Mouse (Mus musculus) limb, embryonic 15.5 days (tissue): ENCODE data around the gene Vps35l. TPM values are rescaled to one million over a fixed set of nuclear protein-coding genes. Genes with fewer than 3 reads are reported as not detected.

Source experiments
- ATAC-seq: fragments of 200-750 bp; cut with Nextera tagmentation; 2 replicates; pipeline ENCODE4 v1.8.0; 2017; ENCODE audit warnings: low read depth, moderate TSS enrichment; ENCODE audit not compliant: insufficient number of reproducible peaks, low FRiP score, low TSS enrichment
- H3K27ac ChIP-seq: fragments of 300-500 bp; sonication (generic); 2 replicates; pipeline ENCODE4 v1.5.1; 2015; ENCODE audit warnings: moderate library complexity, mild to moderate bottlenecking, inconsistent platforms
- H3K27me3 ChIP-seq: fragments of 300-500 bp; sonication (generic); 2 replicates; pipeline ENCODE4 v1.6.1; 2015; ENCODE audit warnings: inconsistent platforms
- H3K36me3 ChIP-seq: fragments of 300-500 bp; sonication (generic); 2 replicates; pipeline ENCODE4 v1.6.1; 2015; ENCODE audit warnings: inconsistent platforms
- H3K4me1 ChIP-seq: fragments of 300-500 bp; sonication (generic); 2 replicates; pipeline ENCODE4 v1.6.1; 2015; ENCODE audit warnings: inconsistent platforms
- H3K4me2 ChIP-seq: fragments of 300-500 bp; sonication (generic); 2 replicates; pipeline ENCODE4 v1.6.1; 2015; ENCODE audit warnings: mild to moderate bottlenecking, inconsistent platforms
- H3K4me3 ChIP-seq: fragments of 300-500 bp; sonication (generic); 2 replicates; pipeline ENCODE4 v1.5.1; 2015; ENCODE audit warnings: mild to moderate bottlenecking, inconsistent platforms
- H3K9ac ChIP-seq: fragments of 300-500 bp; sonication (generic); 2 replicates; pipeline ENCODE4 v1.6.1; 2015; ENCODE audit warnings: inconsistent platforms
- H3K9me3 ChIP-seq: fragments of 300-500 bp; sonication (generic); 2 replicates; pipeline ENCODE4 v1.6.1; 2016; ENCODE audit warnings: inconsistent platforms
- WGBS: fragments of 180-500 bp; shearing (Covaris S2); methylation state at CpG from one replicate; pipeline ENCODE4 v1.1.7; 2015; 5-methylcytosine and 5-hydroxymethylcytosine counted together
- polyA plus RNA-seq: library from polyadenylated mRNA; unstranded; fragments of >200 nt; fragmentation: Nextera tagmentation; extraction: Ambion mirVana; gene quantifications from 2 replicates; pipeline ENCODE4 v1.2.1, GENCODE M21; 2015

The Vps35l gene
- polyA plus RNA-seq, 1 experiment from 2014 or later = 65.3 TPM

GRCm38 (mm10) chr7:118786091-118786490 is 46.1 kb downstream of the Vps35l start:
- Histone ChIP-seq H3K9ac (no peak overlapping the region), H3K27ac (no peak overlapping the region), H3K9me3 (no peaks in the 10 kb centered on the region), H3K4me1 (no peaks in the 10 kb centered on the region), H3K36me3 (peaks cover 37% of the 10 kb centered on the region), H3K4me3 (no peak overlapping the region), H3K4me2 (no peak overlapping the region), H3K27me3 (no peaks in the 10 kb centered on the region)
- no peak for ATAC-seq
- 70% methylated on average over 6 of the region's 6 CpGs for WGBS

- no peak overlapping the region for H3K27ac ChIP-seq
- H3K9ac ChIP-seq = no peak overlapping the region
- H3K27me3 ChIP-seq = no peaks in the 10 kb centered on the region
- H3K36me3 ChIP-seq = peaks cover 42% of the 10 kb centered on the region
- ATAC-seq = no peak
- H3K4me3 ChIP-seq = no peak overlapping the region
- WGBS = 96% methylated on average over 5 of the region's 5 CpGs
- no peak overlapping the region for H3K4me2 ChIP-seq
- H3K9me3 ChIP-seq = no peaks in the 10 kb centered on the region
- H3K4me1 ChIP-seq = no peaks in the 10 kb centered on the region
These were observed 47.3 kb downstream of the Vps35l start for GRCm38 (mm10) chr7:118787326-118787725.

GRCm38 (mm10) chr7:118788481-118788880 is 48.5 kb downstream of the Vps35l start:
- Histone ChIP-seq H3K4me1 (no peaks in the 10 kb centered on the region), H3K27me3 (no peaks in the 10 kb centered on the region), H3K9ac (no peak overlapping the region), H3K4me3 (no peak overlapping the region), H3K36me3 (peaks cover 45% of the 10 kb centered on the region), H3K4me2 (no peak overlapping the region), H3K27ac (no peak overlapping the region), H3K9me3 (no peaks in the 10 kb centered on the region)
- no peak for ATAC-seq
- 73% methylated on average over 7 of the region's 7 CpGs for WGBS

GRCm38 (mm10) chr7:118790292-118790691 is 50.3 kb downstream of the Vps35l start:
- H3K9me3 ChIP-seq = no peaks in the 10 kb centered on the region
- no peak overlapping the region for H3K4me2 ChIP-seq
- H3K9ac ChIP-seq = no peak overlapping the region
- H3K27ac ChIP-seq = no peak overlapping the region
- no peak overlapping the region for H3K4me3 ChIP-seq
- H3K36me3 ChIP-seq = peaks cover 51% of the 10 kb centered on the region
- 83% methylated on average over 5 of the region's 5 CpGs for WGBS
- H3K4me1 ChIP-seq = no peaks in the 10 kb centered on the region
- ATAC-seq = no peak
- H3K27me3 ChIP-seq = no peaks in the 10 kb centered on the region

- WGBS = 83% methylated on average over 8 of the region's 8 CpGs
- H3K4me3 ChIP-seq = no peak overlapping the region
- H3K9me3 ChIP-seq = no peaks in the 10 kb centered on the region
- H3K27me3 ChIP-seq = no peaks in the 10 kb centered on the region
- no peak overlapping the region for H3K27ac ChIP-seq
- no peak for ATAC-seq
- peaks cover 62% of the 10 kb centered on the region for H3K36me3 ChIP-seq
- no peak overlapping the region for H3K4me2 ChIP-seq
- H3K4me1 ChIP-seq = no peaks in the 10 kb centered on the region
- no peak overlapping the region for H3K9ac ChIP-seq
These were observed 53.9 kb downstream of the Vps35l start for GRCm38 (mm10) chr7:118793899-118794298.

- peaks cover 66% of the 10 kb centered on the region for H3K36me3 ChIP-seq
- no peaks in the 10 kb centered on the region for H3K27me3 ChIP-seq
- H3K4me1 ChIP-seq = no peaks in the 10 kb centered on the region
- no peaks in the 10 kb centered on the region for H3K9me3 ChIP-seq
- H3K4me3 ChIP-seq = no peak overlapping the region
- H3K4me2 ChIP-seq = no peak overlapping the region
- no peak overlapping the region for H3K9ac ChIP-seq
- no peak for ATAC-seq
- H3K27ac ChIP-seq = no peak overlapping the region
- 91% methylated on average over 8 of the region's 8 CpGs for WGBS
These were observed 55.8 kb downstream of the Vps35l start for GRCm38 (mm10) chr7:118795779-118796178.

GRCm38 (mm10) chr7:118796838-118797237 is 56.8 kb downstream of the Vps35l start:
- Histone ChIP-seq H3K4me2 (no peak overlapping the region), H3K36me3 (peaks cover 61% of the 10 kb centered on the region), H3K4me1 (no peaks in the 10 kb centered on the region), H3K27ac (no peak overlapping the region), H3K27me3 (no peaks in the 10 kb centered on the region), H3K9ac (no peak overlapping the region), H3K9me3 (no peaks in the 10 kb centered on the region), H3K4me3 (no peak overlapping the region)
- ATAC-seq = no peak
- 91% methylated on average over 9 of the region's 9 CpGs for WGBS

- WGBS = 83% methylated on average over 7 of the region's 7 CpGs
These were observed 57.6 kb downstream of the Vps35l start for GRCm38 (mm10) chr7:118797600-118797999.

GRCm38 (mm10) chr7:118798105-118798570 is 58.1 kb downstream of the Vps35l start:
- WGBS = 86% methylated on average over 6 of the region's 6 CpGs
- H3K9me3 ChIP-seq = no peaks in the 10 kb centered on the region
- H3K4me1 ChIP-seq = no peaks in the 10 kb centered on the region
- ATAC-seq = no peak
- no peak overlapping the region for H3K27ac ChIP-seq
- peaks cover 61% of the 10 kb centered on the region for H3K36me3 ChIP-seq
- no peak overlapping the region for H3K4me3 ChIP-seq
- no peak overlapping the region for H3K4me2 ChIP-seq
- H3K9ac ChIP-seq = no peak overlapping the region
- H3K27me3 ChIP-seq = no peaks in the 10 kb centered on the region

More at GRCm38 (mm10) chr7:118797600-118797999, 57.6 kb downstream of the Vps35l start:
- no peak for ATAC-seq
- peaks cover 61% of the 10 kb centered on the region for H3K36me3 ChIP-seq
- H3K4me3 ChIP-seq = no peak overlapping the region
- H3K9me3 ChIP-seq = no peaks in the 10 kb centered on the region
- no peak overlapping the region for H3K9ac ChIP-seq
- no peak overlapping the region for H3K27ac ChIP-seq
- no peaks in the 10 kb centered on the region for H3K27me3 ChIP-seq
- no peak overlapping the region for H3K4me2 ChIP-seq
- no peaks in the 10 kb centered on the region for H3K4me1 ChIP-seq

- H3K9me3 ChIP-seq = no peaks in the 10 kb centered on the region
- ATAC-seq = no peak
- 86% methylated on average over 15 of the region's 15 CpGs for WGBS
- H3K4me1 ChIP-seq = no peaks in the 10 kb centered on the region
- no peaks in the 10 kb centered on the region for H3K27me3 ChIP-seq
- H3K36me3 ChIP-seq = peaks cover 58% of the 10 kb centered on the region
- no peak overlapping the region for H3K4me2 ChIP-seq
- no peak overlapping the region for H3K27ac ChIP-seq
- H3K4me3 ChIP-seq = no peak overlapping the region
- H3K9ac ChIP-seq = no peak overlapping the region
These were observed 60.2 kb downstream of the Vps35l start for GRCm38 (mm10) chr7:118800112-118800734.

GRCm38 (mm10) chr7:118801791-118802190 is 61.8 kb downstream of the Vps35l start:
- Histone ChIP-seq H3K9me3 (no peaks in the 10 kb centered on the region), H3K36me3 (peaks cover 54% of the 10 kb centered on the region), H3K4me3 (no peak overlapping the region), H3K4me1 (no peaks in the 10 kb centered on the region), H3K9ac (no peak overlapping the region), H3K27me3 (no peaks in the 10 kb centered on the region), H3K4me2 (no peak overlapping the region), H3K27ac (no peak overlapping the region)
- 81% methylated on average over 3 of the region's 3 CpGs for WGBS
- ATAC-seq = no peak

- no peak overlapping the region for H3K4me2 ChIP-seq
- no peak overlapping the region for H3K9ac ChIP-seq
- ATAC-seq = no peak
- H3K27me3 ChIP-seq = no peaks in the 10 kb centered on the region
- H3K9me3 ChIP-seq = no peaks in the 10 kb centered on the region
- WGBS = 91% methylated on average over 8 of the region's 8 CpGs
- peaks cover 48% of the 10 kb centered on the region for H3K36me3 ChIP-seq
- no peak overlapping the region for H3K27ac ChIP-seq
- H3K4me3 ChIP-seq = no peak overlapping the region
- H3K4me1 ChIP-seq = no peaks in the 10 kb centered on the region
These were observed 63.4 kb downstream of the Vps35l start for GRCm38 (mm10) chr7:118803425-118803824.
